Mouse (Mus musculus) cerebellum, adult 2 months (tissue): Measurements from ENCODE around the gene Heg1. TPM values are rescaled to one million over a fixed set of nuclear protein-coding genes. Genes with fewer than 3 reads are reported as not detected.

Experiments used
- DNase-seq, 2 experiments: peaks; one replicate each; pipeline ENCODE4 v3.0.0; 2021
- H3K27ac ChIP-seq: fragments of 200-500 bp; 2 replicates; pipeline ENCODE4 v1.5.1; 2012; ENCODE audit warnings: low read length, control low read depth, inconsistent platforms; ENCODE audit not compliant: insufficient read depth
- H3K27me3 ChIP-seq: fragments of 200-500 bp; 2 replicates; pipeline ENCODE4 v1.6.1; 2012; ENCODE audit warnings: inconsistent platforms, mild to moderate bottlenecking, low read length, moderate library complexity; ENCODE audit not compliant: control insufficient read depth, insufficient read depth
- H3K4me1 ChIP-seq: fragments of 200-500 bp; 2 replicates; pipeline ENCODE4 v1.6.1; 2011; ENCODE audit warnings: low read length; ENCODE audit not compliant: control insufficient read depth, insufficient read depth
- H3K4me3 ChIP-seq: fragments of 200-500 bp; replicated peaks from 2 replicates; pipeline ENCODE3; 2011; ENCODE audit warnings: mild to moderate bottlenecking, low read depth, low read length, control low read depth; ENCODE audit not compliant: insufficient read depth
- CTCF ChIP-seq: fragments of 200-500 bp; IDR thresholded peaks from 2 replicates; pipeline ENCODE4 v1.5.1; 2011; ENCODE audit warnings: low read depth, mild to moderate bottlenecking, control low read depth, low read length, moderate library complexity, borderline replicate concordance; ENCODE audit not compliant: insufficient read depth
- POLR2A ChIP-seq: fragments of 200-500 bp; IDR thresholded peaks from 2 replicates; pipeline ENCODE4 v1.6.1; 2011; ENCODE audit warnings: low read length, control low read depth, borderline replicate concordance; ENCODE audit not compliant: insufficient read depth
- WGBS: fragments of 180-500 bp; shearing (Covaris S2); methylation state at CpG from one replicate; pipeline ENCODE4 v1.1.7; 2018; 5-methylcytosine and 5-hydroxymethylcytosine counted together
- polyA plus RNA-seq: library from polyadenylated mRNA; depleted of rRNA; stranded (reverse); fragments of >200 nt; gene quantifications from 2 replicates; pipeline ENCODE4 v1.2.3, GENCODE M21; 2012

The Heg1 gene
- polyA plus RNA-seq, 1 experiment = 21.9 TPM

- Histone ChIP-seq H3K27ac (no peak within 1 kb of the TSS), H3K4me3 (no peak within 1 kb of the TSS), H3K27me3 (no peaks in the 10 kb centered on the region), H3K4me1 (no peaks in the 10 kb centered on the region)
- WGBS = 91% methylated on average over 10 of the region's 10 CpGs
- DNase-seq = no peak
- TF ChIP-seq POLR2A = no peak
Observed at GRCm38 (mm10) chr16:33793846-33794791, 109.9 kb downstream of the Heg1 start, which contains the start of gene Muc13. Gene Muc13, plus strand, starts transcription at chr16:33794037.

GRCm38 (mm10) chr16:33795106-33795505 is 110.9 kb downstream of the Heg1 start:
- H3K4me1 ChIP-seq = no peaks in the 10 kb centered on the region
- no peaks in the 10 kb centered on the region for H3K27me3 ChIP-seq
- WGBS = 93% methylated on average over 4 of the region's 4 CpGs
- H3K27ac ChIP-seq = no peak overlapping the region
- TF ChIP-seq POLR2A = no peak
- no peak for TF ChIP-seq CTCF
- DNase-seq = no peak
- H3K4me3 ChIP-seq = no peak overlapping the region

- 48% methylated on average over 6 of the region's 6 CpGs for whole genome bisulfite sequencing
- H3K4me1 ChIP-seq = no peaks in the 10 kb centered on the region
- no peak overlapping the region for H3K4me3 ChIP-seq
- H3K27me3 ChIP-seq = no peaks in the 10 kb centered on the region
- no peak for TF ChIP-seq POLR2A
- no peak for TF ChIP-seq CTCF
- H3K27ac ChIP-seq = no peak overlapping the region
- DNase-seq = no peak
Observed at GRCm38 (mm10) chr16:33795887-33796286, 111.7 kb downstream of the Heg1 start.

GRCm38 (mm10) chr16:33796756-33797155 is 112.6 kb downstream of the Heg1 start:
- Histone ChIP-seq H3K4me1 (no peaks in the 10 kb centered on the region), H3K27me3 (no peaks in the 10 kb centered on the region), H3K4me3 (no peak overlapping the region), H3K27ac (no peak overlapping the region)
- DNase-seq = no peak
- TF ChIP-seq POLR2A (no peak), CTCF (no peak)
- WGBS = 83% methylated on average over 3 of the region's 3 CpGs

- 31% methylated on average over 5 of the region's 5 CpGs for WGBS
- DNase-seq = peak; percentile 52 to 57
- H3K27ac ChIP-seq = no peak overlapping the region
- H3K4me3 ChIP-seq = no peak overlapping the region
- peak; percentile 65; the same call in 1 of the 2 replicates for TF ChIP-seq CTCF
- no peak for TF ChIP-seq POLR2A
- H3K27me3 ChIP-seq = no peaks in the 10 kb centered on the region
- H3K4me1 ChIP-seq = no peaks in the 10 kb centered on the region
Observed at GRCm38 (mm10) chr16:33797860-33798259, 113.7 kb downstream of the Heg1 start.

GRCm38 (mm10) chr16:33810002-33810401 is 125.8 kb downstream of the Heg1 start:
- no peaks in the 10 kb centered on the region for H3K27me3 ChIP-seq
- WGBS = 68% methylated on average over 3 of the region's 3 CpGs
- no peak overlapping the region for H3K4me3 ChIP-seq
- no peak overlapping the region for H3K27ac ChIP-seq
- no peak for DNase-seq
- TF ChIP-seq POLR2A = no peak
- TF ChIP-seq CTCF = no peak
- H3K4me1 ChIP-seq = no peaks in the 10 kb centered on the region

GRCm38 (mm10) chr16:33818413-33819165 is 134.4 kb downstream of the Heg1 start:
- 91% methylated on average over 7 of the region's 7 CpGs for WGBS
- DNase-seq = no peak

More at GRCm38 (mm10) chr16:33818413-33819165, 134.4 kb downstream of the Heg1 start:
- Histone ChIP-seq H3K27ac (no peak overlapping the region), H3K4me3 (no peak overlapping the region), H3K27me3 (no peaks in the 10 kb centered on the region), H3K4me1 (no peaks in the 10 kb centered on the region)
- no peak for TF ChIP-seq CTCF
- TF ChIP-seq POLR2A = no peak
